Mouse (Mus musculus) limb, embryonic 11.5 days (tissue): Measurements from ENCODE around the gene Guca2a. TPM values are rescaled to one million over a fixed set of nuclear protein-coding genes. Genes with fewer than 3 reads are reported as not detected.

ENCODE experiments used
- polyA plus RNA-seq: library from polyadenylated mRNA; unstranded; fragments of >200 nt; fragmentation: Nextera tagmentation; extraction: Ambion mirVana; gene quantifications from 2 replicates; pipeline ENCODE4 v1.2.1, GENCODE M21; 2014

Guca2a gene
- polyA plus RNA-seq, 1 experiment from 2014 or later, result not detected

Other genes starting within 250 kb of the Guca2a start
- 5.5 and 7.3 TPM in 2 replicates for gene Ccdc30, start 222.2 kb upstream of the Guca2a start, polyA plus RNA-seq
- gene Ppcs, start 215.3 kb upstream of the Guca2a start, polyA plus RNA-seq, result 35.7 and 38.7 TPM in 2 replicates
- 0.34 and 0.36 TPM in 2 replicates for gene Zmynd12, start 214.9 kb upstream of the Guca2a start, polyA plus RNA-seq
- 0.67 and 1.2 TPM in 2 replicates for gene Rimkla, start 145.1 kb upstream of the Guca2a start, polyA plus RNA-seq
- 26.7 and 29.9 TPM in 2 replicates for gene Foxj3, start 100.7 kb upstream of the Guca2a start, polyA plus RNA-seq
- gene Frg2f1, start 98.2 kb upstream of the Guca2a start, polyA plus RNA-seq, result 2.3 and 3.4 TPM in 2 replicates
- gene Guca2b, start 21.2 kb downstream of the Guca2a start, polyA plus RNA-seq, result not detected in 2 replicates
- gene Hivep3, start 96.1 kb downstream of the Guca2a start, polyA plus RNA-seq, result 0.55 and 0.75 TPM in 2 replicates